In genomic region chrX:135210436-135211221, GRCm38 (mm10) we compare ENCODE assay signal across 9 mouse cellular contexts. TPM values are rescaled to one million over a fixed set of nuclear protein-coding genes. Genes with fewer than 3 reads are reported as not detected.
DNase-seq lines count a peak whose midpoint lies in the region; ATAC-seq and TF ChIP-seq lines count a peak whose summit lies in the region.
"Had no signal": no experiment of that assay in that cellular context is flagged by ENCODE, and none has a peak within 500 bp of the region (broad histone marks: within the 10 kb centered on the region; RNA-seq: fewer than 3 reads in every experiment).

Gene Tceal6 (minus strand): TSS chrX:135210687.

- no peak for TF ChIP-seq EP300 in stomach, postnatal 0 days (optimal IDR thresholded peaks at IDR 0.05)

- H3K4me3 ChIP-seq in heart, embryonic 14.5 days (ENCODE audit: control insufficient read depth in 1 of 2, insufficient read depth in 1 of 2, low read depth in 1 of 2, low read length in 2 of 2), result peak within 1 kb of the TSS; percentile 32 to 34
- peak within 1 kb of the TSS; percentile 41 for H3K4me3 ChIP-seq in embryonic facial prominence, embryonic 13.5 days
- H3K4me3 ChIP-seq in intestine, postnatal 0 days (ENCODE audit: low read depth, low read length), result 0 out of 2 replicates have a peak within 1 kb of the TSS, but pooled peaks have one; percentile 9
- peak within 1 kb of the TSS; percentile 54 for H3K4me3 ChIP-seq in midbrain, embryonic 10.5 days
- H3K4me3 ChIP-seq in stomach, postnatal 0 days (ENCODE audit: low read depth, low read length), result peak within 1 kb of the TSS; percentile 18; the same call in 1 of the 2 replicates

- H3K27ac ChIP-seq in heart, embryonic 14.5 days (replicated peaks in 1 of 2; ENCODE audit: control insufficient read depth in 1 of 2, insufficient read depth in 1 of 2, low read depth in 2 of 2, low read length in 2 of 2), result no peak within 1 kb of the TSS
- H3K27ac ChIP-seq in embryonic facial prominence, embryonic 13.5 days, result no peak within 1 kb of the TSS
- no peak within 1 kb of the TSS for H3K27ac ChIP-seq in intestine, postnatal 0 days (ENCODE audit: low read depth, low read length)
- no peak within 1 kb of the TSS for H3K27ac ChIP-seq in midbrain, embryonic 10.5 days (replicated peaks)
- H3K27ac ChIP-seq in stomach, postnatal 0 days (replicated peaks), result no peak within 1 kb of the TSS

- TF ChIP-seq CTCF in intestine, postnatal 0 days (IDR thresholded peaks at IDR 0.05; ENCODE audit: low read depth), result no peak
- TF ChIP-seq CTCF in stomach, postnatal 0 days (IDR thresholded peaks at IDR 0.05; ENCODE audit: low read depth), result no peak

- H3K4me2 ChIP-seq in heart, embryonic 14.5 days (ENCODE audit: low read length), result peak within 1 kb of the TSS; percentile 63
- H3K4me2 ChIP-seq in embryonic facial prominence, embryonic 13.5 days, result peak within 1 kb of the TSS; percentile 62
- H3K4me2 ChIP-seq in intestine, postnatal 0 days (replicated peaks; ENCODE audit: low read depth), result peak within 1 kb of the TSS; percentile 24
- peak within 1 kb of the TSS; percentile 39 for H3K4me2 ChIP-seq in stomach, postnatal 0 days (replicated peaks; ENCODE audit: low read depth)

- peaks cover 4% of the 10 kb centered on the region; the same call in 1 of the 2 replicates for H3K27me3 ChIP-seq in heart, embryonic 14.5 days (ENCODE audit: control insufficient read depth, insufficient read depth, low read length)
- peaks cover 34% of the 10 kb centered on the region for H3K27me3 ChIP-seq in embryonic facial prominence, embryonic 13.5 days
- no peaks in the 10 kb centered on the region for H3K27me3 ChIP-seq in intestine, postnatal 0 days (replicated peaks; ENCODE audit: control insufficient read depth, insufficient read depth, low read length)
- peaks cover 44% of the 10 kb centered on the region for H3K27me3 ChIP-seq in midbrain, embryonic 10.5 days (ENCODE audit: low read depth, poor library complexity, severe bottlenecking)
- H3K27me3 ChIP-seq in stomach, postnatal 0 days (ENCODE audit: control insufficient read depth, insufficient read depth, low read length), result no peaks in the 10 kb centered on the region

- no peak within 1 kb of the TSS; the same call in 1 of the 2 replicates for H3K9ac ChIP-seq in heart, embryonic 14.5 days (ENCODE audit: low read length)
- peak within 1 kb of the TSS; percentile 36; the same call in 1 of the 2 replicates for H3K9ac ChIP-seq in embryonic facial prominence, embryonic 13.5 days
- H3K9ac ChIP-seq in intestine, postnatal 0 days (ENCODE audit: low read depth, low read length), result no peak within 1 kb of the TSS
- H3K9ac ChIP-seq in stomach, postnatal 0 days (ENCODE audit: low read length), result no peak within 1 kb of the TSS

- DNase-seq in heart, postnatal 4 days, result no peak
- DNase-seq in midbrain, embryonic 10.5 days (ENCODE audit: low spot score), result peak; percentile 12
- no peak for DNase-seq in stomach, postnatal 0 days (ENCODE audit: low spot score)
- DNase-seq in T-cell, adult 2 months (ENCODE audit: low spot score), result no peak
- DNase-seq in adrenal gland, postnatal 36 days, result no peak

- no peak for ATAC-seq in heart, embryonic 14.5 days (ENCODE audit: insufficient number of reproducible peaks, insufficient read depth, low FRiP score, low read depth)
- 0 out of 2 replicates have a peak, but pooled peaks have one; percentile 48 for ATAC-seq in embryonic facial prominence, embryonic 13.5 days (ENCODE audit: insufficient number of reproducible peaks, insufficient read depth, low FRiP score, low TSS enrichment, low read depth)
- ATAC-seq in intestine, postnatal 0 days, result no peak
- ATAC-seq in stomach, postnatal 0 days (ENCODE audit: low FRiP score, low TSS enrichment), result 0 out of 2 replicates have a peak, but pooled peaks have one; percentile 29

- H3K9me3 ChIP-seq in heart, embryonic 14.5 days (ENCODE audit: control insufficient read depth, low read length), result no peaks in the 10 kb centered on the region
- H3K9me3 ChIP-seq in embryonic facial prominence, embryonic 13.5 days, result no peaks in the 10 kb centered on the region
- no peaks in the 10 kb centered on the region for H3K9me3 ChIP-seq in intestine, postnatal 0 days (ENCODE audit: control insufficient read depth)
- no peaks in the 10 kb centered on the region for H3K9me3 ChIP-seq in midbrain, embryonic 10.5 days (replicated peaks)
- H3K9me3 ChIP-seq in stomach, postnatal 0 days (ENCODE audit: control insufficient read depth, low read length), result no peaks in the 10 kb centered on the region

- no peaks in the 10 kb centered on the region for H3K4me1 ChIP-seq in heart, embryonic 14.5 days (ENCODE audit: control insufficient read depth in 2 of 2, insufficient read depth in 2 of 2, low read length in 2 of 2)
- no peaks in the 10 kb centered on the region for H3K4me1 ChIP-seq in embryonic facial prominence, embryonic 13.5 days
- H3K4me1 ChIP-seq in intestine, postnatal 0 days (replicated peaks; ENCODE audit: control insufficient read depth, insufficient read depth, low read length), result no peaks in the 10 kb centered on the region
- no peaks in the 10 kb centered on the region for H3K4me1 ChIP-seq in midbrain, embryonic 10.5 days
- H3K4me1 ChIP-seq in stomach, postnatal 0 days (replicated peaks; ENCODE audit: control insufficient read depth, insufficient read depth), result no peaks in the 10 kb centered on the region

- H3K36me3 ChIP-seq in heart, embryonic 14.5 days (ENCODE audit: control insufficient read depth, insufficient read depth, low read length), result no peaks in the 10 kb centered on the region
- H3K36me3 ChIP-seq in embryonic facial prominence, embryonic 13.5 days, result no peaks in the 10 kb centered on the region
- H3K36me3 ChIP-seq in intestine, postnatal 0 days (ENCODE audit: control insufficient read depth, insufficient read depth), result no peaks in the 10 kb centered on the region
- no peaks in the 10 kb centered on the region for H3K36me3 ChIP-seq in midbrain, embryonic 10.5 days
- no peaks in the 10 kb centered on the region for H3K36me3 ChIP-seq in stomach, postnatal 0 days (ENCODE audit: control insufficient read depth, insufficient read depth, low read length)

- WGBS in heart, embryonic 14.5 days, result 25% methylated on average over 12 of the region's 13 CpGs
- WGBS in embryonic facial prominence, embryonic 13.5 days, result 29% methylated on average over 13 of the region's 13 CpGs
- WGBS in intestine, postnatal 0 days, result 30% methylated on average over 11 of the region's 13 CpGs
- WGBS in midbrain, embryonic 10.5 days, result 23% methylated on average over 12 of the region's 13 CpGs
- WGBS in stomach, postnatal 0 days, result 9% methylated on average over 11 of the region's 13 CpGs

RNA-seq across cellular contexts. Expression of gene Tceal6, which starts in this region (rescaled TPM):
- polyA plus RNA-seq in heart, embryonic 14.5 days (2014; fragmentation: Nextera tagmentation; extraction: Ambion mirVana), result 0.67 TPM in 1 of 2 replicates, not detected in the other
- total RNA-seq in heart, postnatal 4 days (2021), result under 1 TPM in 1 of 2 experiments, not detected in 1; 0.38 TPM
- 10.9 and 16.1 TPM in 2 replicates for polyA plus RNA-seq in embryonic facial prominence, embryonic 13.5 days (2015; fragmentation: Nextera tagmentation; extraction: Ambion mirVana)
- 0.64 and 1.0 TPM in 2 replicates for polyA plus RNA-seq in intestine, postnatal 0 days (2015; fragmentation: Nextera tagmentation; extraction: Ambion mirVana)
- 1.5 and 2.4 TPM in 2 replicates for polyA plus RNA-seq in midbrain, embryonic 10.5 days (2016; fragmentation: Nextera tagmentation; extraction: Ambion mirVana)
- polyA plus RNA-seq in stomach, postnatal 0 days (2015; fragmentation: Nextera tagmentation; extraction: Ambion mirVana), result 0.51 and 0.67 TPM in 2 replicates
- total RNA-seq in adrenal gland, postnatal 36 days (2021), result 1 to 10 TPM; 1.4 to 2.0 TPM
- polyA plus RNA-seq: spleen, adult 2 months had no signal

Comparison
In these comparisons a context has a peak if more than half of its experiments do, and no peak if none do; other contexts are left out.
1. Peak in ATAC-seq, H3K4me3 ChIP-seq and H3K4me2 ChIP-seq in stomach, postnatal 0 days; RNA of the gene not detected or under 1 TPM.